Mouse (Mus musculus) stomach, embryonic 16.5 days (tissue): ENCODE results near the gene Kif11. TPM values are rescaled to one million over a fixed set of nuclear protein-coding genes. Genes with fewer than 3 reads are reported as not detected.
A peak's percentile ranks its signal among the peaks of the same experiment; 100 is the strongest.

ENCODE experiments used
- ATAC-seq: fragments of 200-750 bp; cut with Nextera tagmentation; 2 replicates; pipeline ENCODE4 v1.8.0; 2017; ENCODE audit warnings: moderate number of reproducible peaks, moderate TSS enrichment; ENCODE audit not compliant: insufficient read depth, low FRiP score
- H3K27ac ChIP-seq: fragments of 300-500 bp; sonication (generic); 2 replicates; pipeline ENCODE4 v1.5.1; 2014; ENCODE audit warnings: low read length
- H3K27me3 ChIP-seq: fragments of 300-500 bp; sonication (generic); 2 replicates; pipeline ENCODE4 v1.6.1; 2014; ENCODE audit warnings: low read length, control low read depth, mixed read lengths; ENCODE audit not compliant: control insufficient read depth, insufficient read depth
- H3K36me3 ChIP-seq: fragments of 300-500 bp; sonication (generic); 2 replicates; pipeline ENCODE4 v1.6.1; 2014; ENCODE audit warnings: low read length; ENCODE audit not compliant: control insufficient read depth, insufficient read depth
- H3K4me1 ChIP-seq: fragments of 300-500 bp; sonication (generic); 2 replicates; pipeline ENCODE4 v1.6.1; 2014; ENCODE audit warnings: low read length, control low read depth, mixed read lengths; ENCODE audit not compliant: control insufficient read depth, insufficient read depth
- H3K4me2 ChIP-seq: fragments of 300-500 bp; sonication (generic); 2 replicates; pipeline ENCODE4 v1.6.1; 2014; ENCODE audit warnings: low read depth, low read length, mixed read lengths
- H3K4me3 ChIP-seq: fragments of 300-500 bp; sonication (generic); replicated peaks from 2 replicates; pipeline ENCODE4 v1.5.1; 2014; ENCODE audit warnings: mild to moderate bottlenecking, low read length
- H3K9ac ChIP-seq: fragments of 300-500 bp; sonication (generic); 2 replicates; pipeline ENCODE4 v1.6.1; 2014; ENCODE audit warnings: low read length
- H3K9me3 ChIP-seq: fragments of 300-500 bp; sonication (generic); replicated peaks from 2 replicates; pipeline ENCODE4 v1.6.1; 2016; ENCODE audit warnings: low read length, control low read depth; ENCODE audit not compliant: control insufficient read depth
- WGBS: fragments of 180-500 bp; shearing (Covaris S2); extraction: QIAGEN DNeasy Blood & Tissue Kit; methylation state at CpG from one replicate; pipeline ENCODE4 v1.1.7; 2014; 5-methylcytosine and 5-hydroxymethylcytosine counted together
- polyA plus RNA-seq: library from polyadenylated mRNA; unstranded; fragments of >200 nt; fragmentation: Nextera tagmentation; extraction: Ambion mirVana; gene quantifications from 2 replicates; pipeline ENCODE4 v1.2.1, GENCODE M21; 2015

The Kif11 gene
- polyA plus RNA-seq, 1 experiment from 2014 or later: 50.2 TPM

DNA sequence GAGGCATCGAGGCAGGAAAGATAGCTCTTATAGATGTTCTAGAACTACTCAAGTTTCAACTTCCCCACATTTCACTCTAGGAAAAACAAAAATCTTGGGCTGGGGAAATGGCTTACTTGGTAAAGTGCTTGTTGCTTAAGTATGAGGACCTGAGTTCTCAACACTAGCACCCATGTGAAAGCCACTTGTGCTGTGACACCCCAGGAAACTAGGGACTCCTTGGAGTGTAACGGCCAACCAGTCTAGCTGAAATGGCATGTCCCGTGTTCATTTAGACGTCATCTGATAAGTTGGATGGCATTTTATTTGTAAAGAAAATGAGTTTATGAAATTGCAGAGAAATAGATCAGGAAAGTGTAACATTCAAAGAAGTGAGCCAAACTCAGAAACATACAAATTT is 6.3 kb upstream of the Kif11 start:
- H3K4me2 ChIP-seq: no peak overlapping the region
- H3K4me1 ChIP-seq: peaks cover 2% of the 10 kb centered on the region; the same call in 1 of the 2 replicates
- no peak overlapping the region for H3K27ac ChIP-seq
- no peak overlapping the region for H3K4me3 ChIP-seq
- no peaks in the 10 kb centered on the region for H3K9me3 ChIP-seq
- no peak overlapping the region for H3K9ac ChIP-seq
- ATAC-seq: no peak
- no peaks in the 10 kb centered on the region for H3K36me3 ChIP-seq
- 80% methylated on average over 4 of the region's 4 CpGs for WGBS
- no peaks in the 10 kb centered on the region for H3K27me3 ChIP-seq

DNA sequence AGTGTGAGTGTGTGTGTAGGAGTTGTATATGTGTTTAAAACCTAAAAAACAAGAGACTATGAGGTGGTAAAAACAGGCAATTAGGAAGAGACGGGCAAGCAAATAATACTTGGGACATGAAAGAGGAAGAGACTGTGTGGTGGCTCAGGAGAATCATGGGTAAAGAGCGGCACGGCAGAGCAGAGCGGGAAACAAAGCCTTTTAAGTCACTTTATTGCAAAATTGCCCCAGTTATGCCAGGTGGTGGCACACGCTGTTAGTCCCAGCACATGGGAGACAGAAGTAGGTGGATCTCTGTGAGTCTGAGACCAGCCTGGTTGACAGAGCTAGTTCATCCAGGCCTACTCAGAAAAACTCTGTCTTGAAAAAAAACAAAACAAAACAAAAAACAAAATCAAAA is 5.8 kb upstream of the Kif11 start:
- no peak overlapping the region for H3K4me3 ChIP-seq
- ATAC-seq: no peak
- WGBS: 84% methylated on average over 5 of the region's 5 CpGs

DNA sequence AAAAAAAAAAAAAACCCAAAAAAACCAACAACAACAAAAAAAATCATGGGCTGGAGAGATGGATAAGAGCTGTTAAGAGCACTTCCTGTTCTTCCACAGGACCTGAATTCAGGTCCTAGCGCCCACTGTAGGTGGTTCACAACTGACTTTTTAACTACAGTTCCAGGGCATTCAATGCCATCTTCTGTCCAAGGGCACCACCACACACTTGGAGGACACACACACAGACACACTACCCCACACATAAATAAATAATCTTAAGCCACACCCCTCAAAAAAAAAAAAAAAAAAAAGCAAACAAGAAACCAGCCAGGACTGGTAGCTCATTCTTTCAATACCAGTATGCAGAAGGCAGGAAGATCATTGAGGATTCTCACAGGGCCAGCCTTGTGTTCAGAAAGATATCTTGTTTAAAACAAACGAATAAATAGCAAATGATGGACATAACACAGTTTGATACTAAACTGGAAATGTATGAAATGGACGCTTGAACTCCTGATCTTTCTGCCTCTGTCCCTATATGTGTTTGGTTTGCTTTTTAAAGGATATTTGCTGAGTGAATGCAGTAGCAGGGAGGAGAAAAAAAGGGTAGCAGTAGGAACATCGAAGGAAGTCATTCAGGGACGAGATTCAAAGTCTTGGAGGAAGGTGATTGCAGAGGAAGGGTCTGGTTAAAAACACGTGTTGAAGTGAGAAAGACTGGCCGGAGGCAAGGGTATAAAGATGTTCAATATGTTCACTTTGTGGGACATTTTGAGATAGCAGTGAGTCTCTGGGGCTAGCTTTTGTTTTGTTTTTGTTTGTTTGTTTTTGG is 1.1 kb upstream of the Kif11 start:
- Histone ChIP-seq H3K36me3 (no peaks in the 10 kb centered on the region), H3K27ac (peak overlapping the region; percentile 99), H3K4me1 (peaks cover 12% of the 10 kb centered on the region), H3K9me3 (no peaks in the 10 kb centered on the region), H3K27me3 (no peaks in the 10 kb centered on the region), H3K4me2 (peak overlapping the region; percentile 64), H3K4me3 (peak overlapping the region; percentile 97), H3K9ac (peak overlapping the region; percentile 83)
- WGBS: 19% methylated on average over 7 of the region's 7 CpGs
- ATAC-seq: no peak

More for the DNA sequence above, 5.8 kb upstream of the Kif11 start:
- Histone ChIP-seq H3K4me1 (peaks cover 4% of the 10 kb centered on the region; the same call in 1 of the 2 replicates), H3K27ac (no peak overlapping the region), H3K36me3 (no peaks in the 10 kb centered on the region), H3K9me3 (no peaks in the 10 kb centered on the region), H3K4me2 (no peak overlapping the region), H3K9ac (no peak overlapping the region), H3K27me3 (no peaks in the 10 kb centered on the region)

DNA sequence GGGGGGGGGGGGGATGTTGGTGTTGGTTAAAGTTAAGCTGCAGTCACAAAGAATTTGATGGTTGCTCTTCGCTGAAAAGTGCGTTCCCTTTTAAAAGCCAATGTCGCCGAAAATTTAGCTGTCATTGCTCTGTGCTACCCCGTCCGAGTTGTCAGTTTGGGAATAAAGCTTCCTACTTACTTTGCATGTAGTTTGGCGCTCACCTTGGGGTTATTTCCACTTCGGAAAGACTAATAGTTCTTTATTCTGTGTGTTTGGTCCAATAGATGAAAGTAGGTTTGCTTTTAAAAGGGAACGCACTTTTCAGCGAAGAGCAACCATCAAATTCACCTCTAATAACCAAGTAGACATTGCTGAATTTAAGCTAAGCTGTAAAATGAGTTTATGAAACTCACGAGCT is 638 bp downstream of the Kif11 start:
- Histone ChIP-seq H3K4me3 (peak overlapping the region; percentile 97), H3K9ac (peak overlapping the region; percentile 83), H3K27me3 (no peaks in the 10 kb centered on the region), H3K4me1 (peaks cover 15% of the 10 kb centered on the region), H3K9me3 (no peaks in the 10 kb centered on the region), H3K36me3 (no peaks in the 10 kb centered on the region), H3K4me2 (peak overlapping the region; percentile 55), H3K27ac (no peak overlapping the region)
- ATAC-seq: no peak
- 1% methylated on average over 11 of the region's 11 CpGs for WGBS

DNA sequence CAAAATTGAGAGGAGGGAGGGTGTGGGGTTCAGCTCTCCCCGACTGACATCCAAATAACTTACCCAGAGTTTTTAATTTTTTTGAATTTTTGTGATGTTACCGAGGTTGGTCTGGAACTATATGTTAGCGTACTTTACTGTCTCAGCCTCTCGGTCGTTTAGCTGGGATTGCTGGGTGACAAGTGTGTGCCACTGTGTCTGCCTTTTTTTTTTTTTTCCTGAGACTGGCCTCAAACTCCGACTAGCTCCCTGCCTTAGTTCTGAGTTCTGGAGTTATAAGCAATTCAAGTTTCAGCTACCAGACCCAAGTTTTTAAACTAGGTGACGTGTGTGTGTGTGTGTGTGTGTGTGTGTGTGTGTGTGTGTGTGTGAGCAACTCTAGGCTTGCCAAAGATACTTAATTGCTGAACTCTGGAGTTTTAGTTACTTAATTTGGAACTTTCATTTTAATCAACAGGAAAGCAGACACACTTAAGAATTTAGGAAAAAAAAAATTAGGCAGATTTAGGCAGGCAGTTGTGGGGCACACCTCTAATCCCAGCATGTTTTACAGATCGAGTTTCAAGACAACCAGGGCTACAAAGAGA is 1.3 kb downstream of the Kif11 start:
- H3K4me3 ChIP-seq: peak overlapping the region; percentile 97
- H3K36me3 ChIP-seq: no peaks in the 10 kb centered on the region
- H3K4me2 ChIP-seq: peak overlapping the region; percentile 55
- H3K4me1 ChIP-seq: peaks cover 15% of the 10 kb centered on the region
- no peaks in the 10 kb centered on the region for H3K9me3 ChIP-seq
- H3K9ac ChIP-seq: peak overlapping the region; percentile 62
- no peak for ATAC-seq
- H3K27ac ChIP-seq: no peak overlapping the region
- 11% methylated on average over 8 of the region's 8 CpGs for WGBS
- H3K27me3 ChIP-seq: no peaks in the 10 kb centered on the region

DNA sequence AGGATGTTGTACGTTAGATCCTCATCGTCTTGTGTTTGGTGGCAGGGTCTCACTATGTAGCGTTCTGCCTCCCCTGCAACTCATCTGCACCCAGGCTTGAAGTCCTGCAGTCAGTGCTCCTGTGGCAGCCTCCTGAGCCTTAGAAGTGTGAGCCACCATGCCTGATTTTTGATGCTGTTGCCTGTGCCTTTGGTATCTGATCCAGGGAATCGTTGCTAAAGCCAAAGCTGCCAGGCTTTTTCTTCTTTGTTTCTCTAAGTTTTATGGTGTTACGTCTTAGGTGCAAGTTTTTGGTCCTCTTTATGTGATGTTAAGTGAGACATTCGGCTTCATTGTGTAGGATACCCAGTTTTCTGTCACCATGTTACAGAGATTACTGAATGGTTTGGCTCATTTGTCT is 2.6 kb downstream of the Kif11 start:
- ATAC-seq: no peak
- H3K27ac ChIP-seq: no peak overlapping the region
- no peaks in the 10 kb centered on the region for H3K9me3 ChIP-seq
- H3K27me3 ChIP-seq: no peaks in the 10 kb centered on the region
- H3K4me1 ChIP-seq: peaks cover 15% of the 10 kb centered on the region
- H3K4me3 ChIP-seq: no peak overlapping the region; the same call in 1 of the 2 replicates
- H3K36me3 ChIP-seq: no peaks in the 10 kb centered on the region
- no peak overlapping the region for H3K4me2 ChIP-seq
- no peak overlapping the region for H3K9ac ChIP-seq
- WGBS: 86% methylated on average over 6 of the region's 6 CpGs

DNA sequence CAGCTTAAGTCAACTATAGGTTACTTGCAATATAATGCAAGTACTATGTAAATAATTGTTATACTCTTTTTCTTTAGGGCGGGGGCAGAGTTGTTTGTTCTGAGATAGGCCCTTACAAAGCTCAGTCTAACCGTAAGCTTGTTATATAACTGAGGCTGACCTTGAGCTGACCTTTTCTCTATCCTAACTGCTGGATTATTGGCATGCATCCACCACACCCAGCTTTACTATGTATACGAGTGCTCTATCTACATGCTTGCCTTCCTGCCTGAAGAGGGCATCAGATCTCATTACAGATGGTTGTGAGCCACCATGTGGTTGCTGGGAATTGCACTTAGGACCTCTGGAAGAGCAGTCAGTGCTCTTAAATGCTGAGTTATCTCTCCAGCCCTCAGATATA is 9.9 kb downstream of the Kif11 start:
- H3K4me2 ChIP-seq: no peak overlapping the region
- 55% methylated on average over 3 of the region's 3 CpGs for WGBS
- H3K9me3 ChIP-seq: no peaks in the 10 kb centered on the region
- no peaks in the 10 kb centered on the region for H3K4me1 ChIP-seq
- no peak overlapping the region for H3K27ac ChIP-seq
- H3K36me3 ChIP-seq: peaks cover 12% of the 10 kb centered on the region
- no peak overlapping the region for H3K9ac ChIP-seq
- H3K27me3 ChIP-seq: no peaks in the 10 kb centered on the region
- no peak overlapping the region for H3K4me3 ChIP-seq
- ATAC-seq: no peak

DNA sequence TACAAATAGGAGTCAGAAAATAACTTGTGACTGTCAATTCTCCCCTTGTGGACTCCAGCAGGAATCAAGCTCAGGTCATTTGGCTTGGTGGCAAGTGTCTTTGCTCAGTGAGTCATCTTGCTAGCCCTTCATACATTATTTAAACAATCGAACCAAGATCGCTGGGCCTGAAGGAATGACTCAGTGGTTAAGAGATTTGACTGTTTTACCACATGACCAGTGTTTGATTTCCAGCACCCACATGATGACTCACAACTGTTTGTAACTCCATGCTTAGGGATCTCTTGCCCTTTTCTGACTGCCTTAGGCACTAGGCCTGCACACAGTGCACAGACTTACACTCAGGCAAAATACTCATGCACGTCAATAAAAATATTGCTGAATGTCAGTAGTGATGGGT is 15.7 kb downstream of the Kif11 start:
- H3K4me3 ChIP-seq: no peak overlapping the region
- WGBS: 86% methylated on average over 3 of the region's 3 CpGs
- no peak overlapping the region for H3K27ac ChIP-seq
- H3K9ac ChIP-seq: no peak overlapping the region
- no peaks in the 10 kb centered on the region for H3K4me1 ChIP-seq
- H3K36me3 ChIP-seq: peaks cover 16% of the 10 kb centered on the region
- no peaks in the 10 kb centered on the region for H3K27me3 ChIP-seq
- H3K9me3 ChIP-seq: no peaks in the 10 kb centered on the region
- ATAC-seq: no peak
- no peak overlapping the region for H3K4me2 ChIP-seq

DNA sequence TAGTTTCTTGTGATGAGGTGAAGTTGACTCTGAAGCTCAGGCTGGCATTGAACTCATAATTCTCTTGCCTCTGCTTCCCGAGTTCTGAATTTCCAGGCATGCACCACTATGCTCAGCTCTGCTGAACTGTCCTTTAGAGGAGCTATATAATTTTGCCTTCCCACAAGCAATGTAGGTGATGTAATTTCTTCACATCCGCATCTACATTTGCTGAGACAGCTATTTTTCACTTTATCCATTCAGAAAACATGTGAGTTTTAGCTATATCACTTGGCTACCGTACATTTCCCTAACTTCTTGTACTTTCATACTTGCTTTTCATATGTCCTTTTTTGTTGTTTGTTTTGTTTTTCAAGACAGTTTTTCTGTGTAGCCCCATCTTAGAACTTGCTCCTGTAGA is 20.1 kb downstream of the Kif11 start:
- no peak overlapping the region for H3K9ac ChIP-seq
- no peaks in the 10 kb centered on the region for H3K9me3 ChIP-seq
- H3K36me3 ChIP-seq: peaks cover 15% of the 10 kb centered on the region
- H3K4me1 ChIP-seq: no peaks in the 10 kb centered on the region
- no peak overlapping the region for H3K4me2 ChIP-seq
- 94% methylated on average over 3 of the region's 3 CpGs for WGBS
- H3K27me3 ChIP-seq: no peaks in the 10 kb centered on the region
- no peak overlapping the region for H3K4me3 ChIP-seq
- H3K27ac ChIP-seq: no peak overlapping the region
- no peak for ATAC-seq
